Mouse (Mus musculus) neutrophil, adult 59 days (primary cell): ENCODE results near the gene Ppib. TPM values are rescaled to one million over a fixed set of nuclear protein-coding genes. Genes with fewer than 3 reads are reported as not detected.

Experiments used
- total RNA-seq, 2 experiments: library from RNA; stranded (reverse); gene quantifications; 1 replicate in 1 of 2; 2 replicates in 1 of 2; pipeline ENCODE4 v1.2.4; 2023

Ppib gene
- 100 to 1,000 TPM; 182 to 215 TPM for total RNA-seq

GRCm38 (mm10) chr9:66059583-66060307, at the start of gene Ppib:
Gene Ppib, plus strand, starts transcription at chr9:66060222.

DNA sequence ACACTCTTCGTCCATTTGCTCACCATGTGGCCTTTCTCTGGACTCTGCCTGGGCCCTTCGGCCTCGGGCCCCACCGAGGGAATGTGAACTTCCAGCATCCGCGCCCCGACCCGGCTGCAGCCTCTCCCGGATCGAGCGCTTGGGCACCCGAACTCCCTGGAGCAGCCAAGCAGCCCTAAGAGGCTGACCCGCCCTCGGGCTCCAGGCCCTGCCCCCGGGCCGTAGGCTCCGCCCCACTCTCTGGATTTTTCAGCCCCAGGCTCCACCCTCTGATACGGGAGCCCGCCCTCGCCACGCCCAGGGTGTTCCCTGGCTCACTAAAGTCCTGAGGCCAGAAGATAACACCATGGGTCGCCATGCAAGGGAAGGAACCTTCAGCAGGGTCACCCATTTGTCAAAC, 9.6 kb downstream of the Ppib start, which contains the start of gene Snx22:
Gene Snx22 (minus strand): TSS at position 137 of the 400 bp plus-strand sequence.

Other genes with a start within 250 kb of the Ppib start
- 10 to 100 TPM; 20.5 to 24.3 TPM for gene Zfp609, start 232.7 kb upstream of the Ppib start, total RNA-seq
- 10 to 100 TPM; 77.4 to 90.4 TPM for gene Pclaf, start 170.0 kb upstream of the Ppib start, total RNA-seq
- 10 to 100 TPM; 26.9 to 28.4 TPM for gene Trip4, start 151.4 kb upstream of the Ppib start, total RNA-seq
- gene Csnk1g1, start 151.3 kb upstream of the Ppib start, total RNA-seq, result 10 to 100 TPM; 40.7 to 46.4 TPM
- under 1 TPM; 0.37 to 0.91 TPM for gene Snx22, start 9.5 kb downstream of the Ppib start, total RNA-seq
- 10 to 100 TPM; 75.3 to 88.6 TPM for gene Snx1, start 66.4 kb downstream of the Ppib start, total RNA-seq
- 10 to 100 TPM; 65.5 to 84.9 TPM for gene Ciao2a, start 66.4 kb downstream of the Ppib start, total RNA-seq
- gene Dapk2, start 98.0 kb downstream of the Ppib start, total RNA-seq, result 10 to 100 TPM; 14.1 to 18.4 TPM